ENCODE assay signal across 34 mouse cellular contexts in genomic region chr7:121654675-121655074, GRCm38 (mm10).
"Had no signal": no experiment of that assay in that cellular context is flagged by ENCODE, and none has a peak within 500 bp of the region (broad histone marks: within the 10 kb centered on the region; RNA-seq: fewer than 3 reads in every experiment).

No protein-coding gene starts in this region.

- H3K9me3 ChIP-seq: heart, embryonic 10.5 days; heart, embryonic 12.5 days; heart, embryonic 13.5 days; heart, embryonic 15.5 days; hindbrain, embryonic 10.5 days; hindbrain, embryonic 12.5 days; hindbrain, embryonic 13.5 days; hindbrain, embryonic 15.5 days; kidney, embryonic 15.5 days had no signal

- H3K4me3 ChIP-seq: heart, embryonic 10.5 days; heart, embryonic 12.5 days; heart, embryonic 13.5 days; heart, embryonic 15.5 days; hindbrain, embryonic 10.5 days; hindbrain, embryonic 12.5 days; hindbrain, embryonic 13.5 days; hindbrain, embryonic 15.5 days; kidney, embryonic 15.5 days; layer of hippocampus, adult 2 months had no signal

- H3K4me2 ChIP-seq: heart, embryonic 11.5 days; heart, embryonic 12.5 days; heart, embryonic 13.5 days; heart, embryonic 15.5 days; hindbrain, embryonic 12.5 days; hindbrain, embryonic 13.5 days; hindbrain, embryonic 14.5 days; hindbrain, embryonic 15.5 days; kidney, embryonic 15.5 days had no signal

- H3K9ac ChIP-seq: heart, embryonic 12.5 days; heart, embryonic 13.5 days; heart, embryonic 15.5 days; hindbrain, embryonic 12.5 days; hindbrain, embryonic 13.5 days; hindbrain, embryonic 14.5 days; hindbrain, embryonic 15.5 days; kidney, embryonic 15.5 days had no signal

- ATAC-seq: hindbrain, embryonic 16.5 days; hindbrain, postnatal 0 days; inflammation-experienced regulatory T-cells, adult 6 months; intestine, embryonic 16.5 days; intestine, postnatal 0 days had no signal

- H3K27ac ChIP-seq: heart, embryonic 10.5 days; heart, embryonic 13.5 days; heart, embryonic 15.5 days; hindbrain, embryonic 10.5 days; hindbrain, embryonic 12.5 days; hindbrain, embryonic 13.5 days; hindbrain, embryonic 14.5 days; hindbrain, embryonic 15.5 days; hindbrain, postnatal 0 days; kidney, embryonic 15.5 days; kidney, postnatal 0 days; layer of hippocampus, adult 2 months had no signal

- H3K27me3 ChIP-seq: heart, embryonic 12.5 days; heart, embryonic 13.5 days; heart, embryonic 15.5 days; hindbrain, embryonic 12.5 days; hindbrain, embryonic 13.5 days; hindbrain, embryonic 15.5 days; kidney, embryonic 15.5 days had no signal

- DNase-seq: heart, postnatal 10 days; heart, postnatal 14 days; heart, postnatal 36 days; heart, postnatal 4 days; kidney, adult 11 months; kidney, adult 18-20 months; kidney, adult 2 months; kidney, adult 8-10 months; kidney, adult 9 months; kidney, postnatal 10 days; kidney, postnatal 14 days; kidney, postnatal 25 days; kidney, postnatal 36 days; kidney, postnatal 4 days; layer of hippocampus, adult 9-11 months; layer of hippocampus, postnatal 36 days had no signal

- H3K4me1 ChIP-seq: hindbrain, embryonic 10.5 days; hindbrain, embryonic 12.5 days; hindbrain, embryonic 13.5 days; hindbrain, embryonic 15.5 days; kidney, embryonic 15.5 days had no signal
